Mouse (Mus musculus): ENCODE measurements around the gene Sema4b.

DNA sequence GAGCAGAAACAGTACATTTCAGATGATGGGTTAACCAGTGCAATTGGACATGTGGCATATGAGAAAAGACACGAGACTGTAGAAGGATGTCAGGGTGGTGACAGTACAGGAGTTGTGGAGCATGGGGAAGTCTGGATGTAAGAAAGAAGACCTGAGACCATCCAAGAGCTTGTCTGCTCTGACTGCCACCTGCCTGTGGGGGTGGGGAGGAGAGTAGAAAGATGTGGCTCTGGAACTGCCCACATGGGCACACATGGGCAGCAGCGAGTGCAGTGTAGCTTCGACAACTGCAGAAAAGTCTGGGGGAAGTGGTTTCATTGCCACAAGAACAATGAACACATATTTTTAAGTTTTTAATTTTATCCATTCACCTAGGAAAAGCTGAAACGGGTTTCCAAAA, 10.7 kb downstream of the Sema4b start:
- no peak for TF ChIP-seq EP300 (IDR thresholded peaks at IDR 0.05)
- TF ChIP-seq CTCF (IDR thresholded peaks at IDR 0.05), result no peak
